Mouse (Mus musculus): ENCODE data around the gene Lrrc3c. TPM values are rescaled to one million over a fixed set of nuclear protein-coding genes. Genes with fewer than 3 reads are reported as not detected.

The Lrrc3c gene
- polyA plus RNA-seq, 1 experiment from 2014 or later = not detected

DNA sequence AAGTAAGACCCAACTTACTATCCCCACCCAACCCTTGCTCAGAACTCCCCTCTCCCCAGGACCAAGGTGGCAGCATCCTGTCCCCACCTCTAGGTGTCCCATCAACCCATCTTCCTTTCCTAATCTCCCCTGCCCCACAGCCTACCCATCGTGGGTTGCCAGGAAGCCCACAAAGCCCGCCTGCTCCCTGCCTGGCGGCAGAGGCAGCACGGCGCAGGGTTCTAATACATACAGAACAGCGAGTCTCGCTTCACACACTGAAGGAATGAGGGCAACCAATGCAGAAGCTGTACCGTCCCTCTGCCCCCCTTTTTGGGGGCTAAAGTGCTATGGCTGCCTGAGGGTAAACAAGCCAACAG lies 16.1 kb upstream of the Lrrc3c start:
- H3K9ac ChIP-seq (ENCODE audit: low read length) = no peak overlapping the region
- WGBS = 82% methylated on average over 8 of the region's 8 CpGs
- no peak for ATAC-seq (ENCODE audit: insufficient number of reproducible peaks, insufficient read depth, low FRiP score, low read depth)
- H3K4me1 ChIP-seq (ENCODE audit: control insufficient read depth in 2 of 2, insufficient read depth in 2 of 2, low read length in 2 of 2) = peaks cover 35 to 58% of the 10 kb centered on the region in 2 experiments
- peaks cover 29% of the 10 kb centered on the region for H3K36me3 ChIP-seq (ENCODE audit: control insufficient read depth, insufficient read depth, low read length)
- no peak overlapping the region for H3K4me3 ChIP-seq (ENCODE audit: control insufficient read depth in 1 of 2, insufficient read depth in 1 of 2, low read depth in 1 of 2, low read length in 2 of 2)
- H3K9me3 ChIP-seq (ENCODE audit: control insufficient read depth, low read length) = no peaks in the 10 kb centered on the region
- no peak overlapping the region for H3K27ac ChIP-seq (replicated peaks in 1 of 2; ENCODE audit: control insufficient read depth in 1 of 2, insufficient read depth in 1 of 2, low read depth in 2 of 2, low read length in 2 of 2)
- no peaks in the 10 kb centered on the region for H3K27me3 ChIP-seq (ENCODE audit: control insufficient read depth, insufficient read depth, low read length)
- H3K4me2 ChIP-seq (ENCODE audit: low read length) = no peak overlapping the region

DNA sequence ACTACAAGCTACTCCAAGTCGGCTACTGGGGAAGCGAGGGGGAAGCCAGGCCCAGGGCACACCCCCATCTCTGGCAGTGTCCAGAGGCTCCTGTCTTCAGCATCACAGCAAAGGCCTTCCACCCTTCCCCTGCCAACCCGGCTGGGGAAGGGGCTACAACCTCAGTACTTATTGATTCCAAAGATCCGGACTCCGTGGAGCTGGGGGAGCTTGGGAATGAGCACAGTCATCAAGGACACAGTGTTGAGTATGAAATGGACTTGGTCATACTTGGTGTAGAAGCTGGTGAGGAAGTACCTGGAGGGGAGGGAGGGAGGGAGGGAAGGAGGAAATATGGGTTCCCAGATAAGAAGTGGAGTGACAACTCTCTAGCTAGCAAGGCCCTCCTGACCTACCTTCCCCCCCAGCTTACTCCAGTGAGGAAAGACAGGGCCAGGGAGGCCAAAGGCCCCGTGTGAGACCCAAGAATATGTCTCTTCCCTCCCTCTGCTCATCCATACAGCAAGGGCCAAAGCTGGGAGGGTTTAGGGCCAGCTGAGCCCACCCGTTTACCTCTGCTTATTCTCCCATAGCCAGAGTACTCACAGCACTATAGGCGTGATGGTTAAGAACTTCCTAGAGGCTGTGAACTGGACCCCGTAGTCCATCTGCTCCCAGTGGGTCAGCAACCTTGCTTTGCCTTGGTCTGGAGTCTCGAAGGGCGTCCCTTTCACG lies 15.4 kb upstream of the Lrrc3c start:
- Histone ChIP-seq H3K27ac (replicated peaks in 1 of 2; ENCODE audit: control insufficient read depth in 1 of 2, insufficient read depth in 1 of 2, low read depth in 2 of 2, low read length in 2 of 2) (no peak overlapping the region), H3K4me1 (ENCODE audit: control insufficient read depth in 2 of 2, insufficient read depth in 2 of 2, low read length in 2 of 2) (peaks cover 38 to 62% of the 10 kb centered on the region in 2 experiments), H3K9me3 (ENCODE audit: control insufficient read depth, low read length) (no peaks in the 10 kb centered on the region), H3K9ac (ENCODE audit: low read length) (no peak overlapping the region), H3K36me3 (ENCODE audit: control insufficient read depth, insufficient read depth, low read length) (peaks cover 29% of the 10 kb centered on the region), H3K27me3 (ENCODE audit: control insufficient read depth, insufficient read depth, low read length) (no peaks in the 10 kb centered on the region), H3K4me3 (ENCODE audit: control insufficient read depth in 1 of 2, insufficient read depth in 1 of 2, low read depth in 1 of 2, low read length in 2 of 2) (no peak overlapping the region), H3K4me2 (ENCODE audit: low read length) (no peak overlapping the region)
- ATAC-seq (ENCODE audit: insufficient number of reproducible peaks, insufficient read depth, low FRiP score, low read depth) = no peak
- 77% methylated on average over 12 of the region's 12 CpGs for WGBS

DNA sequence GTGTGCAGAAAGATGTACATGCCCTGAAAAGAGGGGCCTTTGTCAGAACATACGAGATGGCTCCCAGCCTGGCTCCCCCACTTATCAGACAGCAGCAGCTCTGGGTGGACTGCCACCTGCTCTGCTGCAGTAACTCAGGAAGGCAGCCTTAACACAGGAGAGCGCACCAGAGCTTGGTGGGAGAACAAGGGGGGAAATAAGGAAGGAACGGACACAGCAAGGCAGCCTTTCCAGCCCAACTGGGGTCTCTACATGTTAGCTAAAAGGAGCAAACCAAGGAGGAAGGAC lies 14.9 kb upstream of the Lrrc3c start:
- Histone ChIP-seq H3K4me3 (ENCODE audit: control insufficient read depth in 1 of 2, insufficient read depth in 1 of 2, low read depth in 1 of 2, low read length in 2 of 2) (no peak overlapping the region), H3K4me1 (ENCODE audit: control insufficient read depth in 2 of 2, insufficient read depth in 2 of 2, low read length in 2 of 2) (peaks cover 40 to 64% of the 10 kb centered on the region in 2 experiments), H3K4me2 (ENCODE audit: low read length) (no peak overlapping the region), H3K9ac (ENCODE audit: low read length) (no peak overlapping the region), H3K36me3 (ENCODE audit: control insufficient read depth, insufficient read depth, low read length) (peaks cover 29% of the 10 kb centered on the region), H3K9me3 (ENCODE audit: control insufficient read depth, low read length) (no peaks in the 10 kb centered on the region), H3K27me3 (ENCODE audit: control insufficient read depth, insufficient read depth, low read length) (no peaks in the 10 kb centered on the region), H3K27ac (replicated peaks in 1 of 2; ENCODE audit: control insufficient read depth in 1 of 2, insufficient read depth in 1 of 2, low read depth in 2 of 2, low read length in 2 of 2) (no peak overlapping the region)
- no peak for ATAC-seq (ENCODE audit: insufficient number of reproducible peaks, insufficient read depth, low FRiP score, low read depth)
- 80% methylated on average over 3 of the region's 3 CpGs for WGBS

DNA sequence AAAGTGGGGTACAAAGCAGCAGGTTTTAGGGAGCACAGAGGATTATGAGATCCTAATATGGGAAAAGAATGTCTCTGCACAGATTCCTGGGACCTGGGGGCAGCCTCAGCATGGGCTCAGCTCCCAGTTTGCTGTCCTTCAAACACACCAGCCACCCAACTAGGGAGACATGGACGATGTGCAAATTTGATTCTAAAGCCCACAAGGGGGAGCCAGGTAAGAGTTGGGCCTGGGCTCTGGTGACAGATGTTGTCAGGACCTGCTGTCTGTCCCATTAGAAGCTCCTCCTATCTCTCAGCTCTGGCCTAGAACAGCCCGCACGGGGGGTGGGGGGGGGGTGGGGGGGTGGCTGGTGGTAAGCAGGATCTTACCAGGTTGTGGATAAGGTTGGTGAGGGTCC lies 14.5 kb upstream of the Lrrc3c start:
- WGBS = 22% methylated on average over 3 of the region's 3 CpGs
- H3K4me3 ChIP-seq (ENCODE audit: control insufficient read depth in 1 of 2, insufficient read depth in 1 of 2, low read depth in 1 of 2, low read length in 2 of 2) = no peak overlapping the region
- no peak overlapping the region for H3K9ac ChIP-seq (ENCODE audit: low read length)
- no peak overlapping the region for H3K4me2 ChIP-seq (ENCODE audit: low read length)
- ATAC-seq (ENCODE audit: insufficient number of reproducible peaks, insufficient read depth, low FRiP score, low read depth) = no peak
- no peaks in the 10 kb centered on the region for H3K27me3 ChIP-seq (ENCODE audit: control insufficient read depth, insufficient read depth, low read length)
- peaks cover 29% of the 10 kb centered on the region for H3K36me3 ChIP-seq (ENCODE audit: control insufficient read depth, insufficient read depth, low read length)
- H3K4me1 ChIP-seq (ENCODE audit: control insufficient read depth in 2 of 2, insufficient read depth in 2 of 2, low read length in 2 of 2) = peaks cover 43 to 66% of the 10 kb centered on the region in 2 experiments
- H3K9me3 ChIP-seq (ENCODE audit: control insufficient read depth, low read length) = no peaks in the 10 kb centered on the region
- H3K27ac ChIP-seq (replicated peaks in 1 of 2; ENCODE audit: control insufficient read depth in 1 of 2, insufficient read depth in 1 of 2, low read depth in 2 of 2, low read length in 2 of 2) = no peak overlapping the region

DNA sequence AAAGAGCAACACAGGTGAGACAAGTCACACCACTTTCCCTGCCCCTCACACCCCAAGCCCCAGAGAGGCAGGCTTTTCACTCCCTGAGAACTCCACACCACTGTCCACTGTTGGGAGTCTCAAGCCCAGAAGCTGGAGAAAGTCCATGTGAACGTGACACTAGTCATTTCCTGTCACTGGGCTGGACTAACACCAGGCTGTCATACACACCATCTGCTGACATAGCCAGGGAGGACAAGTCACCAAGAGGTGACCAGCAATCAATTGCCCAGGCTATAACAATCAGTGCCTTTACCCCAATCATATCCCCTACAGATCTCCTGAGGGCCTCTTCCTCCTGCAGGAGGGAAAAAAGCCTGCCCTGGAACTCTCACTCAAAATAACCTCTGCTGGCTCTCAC lies 13.9 kb upstream of the Lrrc3c start:
- no peak overlapping the region for H3K27ac ChIP-seq (replicated peaks in 1 of 2; ENCODE audit: control insufficient read depth in 1 of 2, insufficient read depth in 1 of 2, low read depth in 2 of 2, low read length in 2 of 2)
- peaks cover 29% of the 10 kb centered on the region for H3K36me3 ChIP-seq (ENCODE audit: control insufficient read depth, insufficient read depth, low read length)
- no peak overlapping the region for H3K9ac ChIP-seq (ENCODE audit: low read length)
- H3K9me3 ChIP-seq (ENCODE audit: control insufficient read depth, low read length) = no peaks in the 10 kb centered on the region
- 17% methylated on average over 1 of the region's 1 CpGs for WGBS
- H3K4me3 ChIP-seq (ENCODE audit: control insufficient read depth in 1 of 2, insufficient read depth in 1 of 2, low read depth in 1 of 2, low read length in 2 of 2) = no peak overlapping the region
- H3K27me3 ChIP-seq (ENCODE audit: control insufficient read depth, insufficient read depth, low read length) = no peaks in the 10 kb centered on the region
- H3K4me2 ChIP-seq (ENCODE audit: low read length) = no peak overlapping the region; the same call in 1 of the 2 replicates
- H3K4me1 ChIP-seq (ENCODE audit: control insufficient read depth in 2 of 2, insufficient read depth in 2 of 2, low read length in 2 of 2) = peaks cover 46 to 71% of the 10 kb centered on the region in 2 experiments
- ATAC-seq (ENCODE audit: insufficient number of reproducible peaks, insufficient read depth, low FRiP score, low read depth) = no peak

DNA sequence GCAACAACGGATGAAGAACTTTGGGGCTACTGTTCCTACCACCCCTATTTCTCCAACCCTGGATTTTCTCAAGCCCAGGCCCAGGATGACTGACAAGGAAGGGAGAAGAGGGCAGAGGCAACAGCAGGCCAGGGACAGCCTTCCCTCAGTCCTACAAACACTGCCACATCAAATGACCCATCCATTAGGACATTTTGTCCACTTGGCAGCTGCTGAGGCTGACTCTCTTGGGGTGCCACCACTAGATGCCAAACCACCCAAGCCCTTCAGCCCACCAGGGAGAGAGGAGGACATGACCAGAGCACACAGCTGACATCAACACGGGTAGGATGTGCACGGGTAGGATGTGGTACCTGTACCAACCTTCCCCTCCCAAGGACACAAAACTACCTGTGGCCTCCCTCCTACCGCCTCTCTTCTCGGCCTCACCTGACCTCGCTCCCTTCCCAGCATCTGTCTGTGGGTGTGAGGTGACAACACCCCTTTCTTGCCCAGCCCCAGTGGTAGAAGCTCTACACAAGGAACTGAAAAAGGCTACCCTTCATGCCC lies 13.4 kb upstream of the Lrrc3c start:
- Histone ChIP-seq H3K27ac (replicated peaks in 1 of 2; ENCODE audit: control insufficient read depth in 1 of 2, insufficient read depth in 1 of 2, low read depth in 2 of 2, low read length in 2 of 2) (no peak overlapping the region), H3K4me1 (ENCODE audit: control insufficient read depth in 2 of 2, insufficient read depth in 2 of 2, low read length in 2 of 2) (peaks cover 51 to 76% of the 10 kb centered on the region in 2 experiments), H3K4me2 (ENCODE audit: low read length) (peak overlapping the region; percentile 71), H3K27me3 (ENCODE audit: control insufficient read depth, insufficient read depth, low read length) (no peaks in the 10 kb centered on the region), H3K4me3 (ENCODE audit: control insufficient read depth in 1 of 2, insufficient read depth in 1 of 2, low read depth in 1 of 2, low read length in 2 of 2) (no peak overlapping the region), H3K9me3 (ENCODE audit: control insufficient read depth, low read length) (no peaks in the 10 kb centered on the region), H3K9ac (ENCODE audit: low read length) (no peak overlapping the region; the same call in 1 of the 2 replicates), H3K36me3 (ENCODE audit: control insufficient read depth, insufficient read depth, low read length) (peaks cover 29% of the 10 kb centered on the region)
- WGBS = 91% methylated on average over 6 of the region's 6 CpGs
- no peak for ATAC-seq (ENCODE audit: insufficient number of reproducible peaks, insufficient read depth, low FRiP score, low read depth)

DNA sequence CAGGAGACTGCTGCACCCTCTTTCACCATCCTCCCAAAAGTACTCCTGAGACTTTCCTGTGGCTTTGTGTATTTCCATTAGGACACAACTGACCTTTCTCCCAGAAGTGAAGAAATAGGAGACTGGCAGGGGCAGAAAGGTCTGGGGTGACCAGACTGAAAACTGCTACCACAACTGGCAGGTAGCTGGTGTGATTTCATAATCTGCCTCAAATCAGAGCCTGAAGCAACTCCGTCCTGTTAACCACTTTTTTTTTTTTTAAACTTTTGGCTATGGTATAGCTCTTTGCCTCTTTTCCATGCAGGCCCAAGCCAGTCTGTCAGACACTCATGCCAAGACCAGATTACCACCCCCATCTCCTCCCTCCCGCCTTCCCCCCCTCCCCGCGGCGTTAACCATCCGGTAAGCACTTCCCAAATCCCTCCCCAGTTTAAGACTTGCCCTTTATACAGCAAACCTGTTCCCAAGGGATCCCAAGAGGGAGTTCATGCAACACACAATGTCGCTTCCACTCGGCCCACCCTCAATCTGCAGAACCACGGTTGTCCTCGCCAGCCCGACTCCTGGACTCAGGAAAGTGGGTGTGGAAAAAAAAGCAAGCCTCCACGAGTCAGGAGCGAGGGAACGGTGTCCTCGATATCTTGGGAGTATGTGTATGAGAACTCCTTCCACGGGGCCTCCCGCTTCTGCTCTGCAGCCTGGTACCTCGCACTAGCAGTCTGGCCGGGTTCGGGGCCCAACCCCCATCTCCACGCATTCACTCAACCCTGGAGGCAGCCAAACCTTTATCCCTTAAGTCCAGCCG lies 11.8 kb upstream of the Lrrc3c start:
- H3K27me3 ChIP-seq (ENCODE audit: control insufficient read depth, insufficient read depth, low read length) = no peaks in the 10 kb centered on the region
- H3K36me3 ChIP-seq (ENCODE audit: control insufficient read depth, insufficient read depth, low read length) = peaks cover 25% of the 10 kb centered on the region
- H3K4me1 ChIP-seq (ENCODE audit: control insufficient read depth in 2 of 2, insufficient read depth in 2 of 2, low read length in 2 of 2) = peaks cover 39 to 63% of the 10 kb centered on the region in 2 experiments
- H3K4me2 ChIP-seq (ENCODE audit: low read length) = peak overlapping the region; percentile 71
- H3K9me3 ChIP-seq (ENCODE audit: control insufficient read depth, low read length) = no peaks in the 10 kb centered on the region
- peak overlapping the region; percentile 70 to 80 for H3K4me3 ChIP-seq (ENCODE audit: control insufficient read depth in 1 of 2, insufficient read depth in 1 of 2, low read depth in 1 of 2, low read length in 2 of 2)
- peak overlapping the region; percentile 82 to 97 for H3K27ac ChIP-seq (replicated peaks in 1 of 2; ENCODE audit: control insufficient read depth in 1 of 2, insufficient read depth in 1 of 2, low read depth in 2 of 2, low read length in 2 of 2)
- peak overlapping the region; percentile 86 for H3K9ac ChIP-seq (ENCODE audit: low read length)
- 1% methylated on average over 22 of the region's 22 CpGs for WGBS
- ATAC-seq (ENCODE audit: insufficient number of reproducible peaks, insufficient read depth, low FRiP score, low read depth) = no peak; the same call in 1 of the 2 replicates
